Mouse (Mus musculus): ENCODE results near the gene Gpr182.
"Not testable (repeated sequence)": the region's sequence is repeated elsewhere in the genome, so short reads cannot be mapped to it uniquely, and the experiment has no call there.

The Gpr182 gene

DNA sequence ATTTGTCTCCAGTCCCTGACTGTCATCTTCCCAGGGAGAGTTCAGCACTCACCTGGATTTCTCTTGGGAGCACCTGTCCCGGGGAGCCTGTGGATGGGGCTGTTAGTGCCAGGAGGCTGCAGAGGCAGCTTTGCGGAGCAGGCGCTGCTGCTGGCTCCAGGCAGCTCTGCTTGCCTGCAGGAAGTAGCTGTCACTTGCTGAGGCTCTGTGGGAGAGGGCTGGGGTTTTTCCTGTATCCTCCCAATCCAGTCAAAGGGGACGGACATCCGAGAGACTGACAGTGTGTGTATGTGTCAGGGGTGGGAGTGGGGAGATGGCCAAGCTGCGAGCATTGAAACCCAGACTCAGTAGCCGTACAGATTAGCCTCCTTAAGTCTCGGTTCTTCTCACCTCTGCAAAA is at the start of gene Gpr182:
Gene Gpr182, minus strand, starts transcription at position 185 of the 400 bp plus-strand sequence.
- DNase-seq = no peak

DNA sequence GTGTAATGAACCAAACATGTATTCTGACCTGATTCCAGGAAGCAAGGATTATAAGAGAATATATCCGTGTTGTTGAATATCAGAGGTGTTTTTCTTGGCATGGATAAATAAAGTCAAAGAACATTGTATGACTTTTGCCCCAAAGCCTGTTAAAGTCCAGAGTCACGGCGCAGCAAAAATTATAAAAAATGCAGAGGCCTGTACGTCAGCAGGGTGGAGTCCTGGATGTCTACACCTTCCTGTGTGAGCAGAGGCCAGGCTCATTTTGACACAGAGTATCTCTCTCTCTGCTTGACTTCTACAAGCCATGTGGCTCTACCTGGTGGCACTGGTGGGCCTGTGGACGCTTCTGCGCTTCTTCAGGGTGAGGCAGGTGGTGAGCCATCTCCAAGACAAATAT is 49.4 kb upstream of the Gpr182 start, which contains the start of gene Rdh16:
Gene Rdh16, plus strand, starts transcription at position 262 of the 400 bp plus-strand sequence.
- DNase-seq = no peak

DNA sequence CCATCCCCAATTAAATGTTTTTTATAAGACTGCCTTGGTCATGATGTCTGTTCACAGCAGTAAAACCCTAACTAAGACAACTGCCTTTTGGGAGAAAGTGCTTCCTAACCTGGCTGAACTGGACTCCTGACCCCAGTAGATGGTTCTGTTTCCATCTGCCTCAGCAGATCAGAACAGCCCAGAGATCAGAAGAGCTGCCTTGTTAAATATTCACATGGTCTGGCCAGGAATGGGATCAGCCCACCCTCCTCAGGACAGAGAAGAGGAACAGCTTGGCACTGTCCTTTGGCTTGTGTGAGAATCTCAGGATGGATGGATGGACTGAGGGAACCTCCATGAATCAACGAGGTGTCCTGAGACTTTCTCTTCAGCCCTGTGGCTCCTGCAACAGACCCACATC is 47.8 kb upstream of the Gpr182 start:
- DNase-seq = no peak

DNA sequence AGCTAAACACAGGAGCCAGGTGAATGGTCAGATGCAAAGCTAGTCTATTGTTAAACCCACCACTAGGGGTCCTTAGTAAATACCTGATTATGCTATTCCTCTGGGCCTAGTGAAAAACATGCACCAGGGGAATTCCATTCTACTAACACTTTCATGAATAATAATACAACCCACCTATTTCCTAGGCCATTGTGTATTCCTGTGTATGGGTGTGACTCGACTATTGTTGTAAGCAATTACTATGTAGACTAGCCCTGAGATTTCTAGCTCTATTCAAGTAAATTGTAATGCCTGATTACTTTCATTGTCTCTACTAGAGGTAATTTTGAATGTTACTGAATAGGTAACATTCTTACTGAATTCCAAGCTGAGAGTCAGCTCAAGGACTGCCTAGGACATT is 33.9 kb upstream of the Gpr182 start:
- not testable (repeated sequence) for DNase-seq

DNA sequence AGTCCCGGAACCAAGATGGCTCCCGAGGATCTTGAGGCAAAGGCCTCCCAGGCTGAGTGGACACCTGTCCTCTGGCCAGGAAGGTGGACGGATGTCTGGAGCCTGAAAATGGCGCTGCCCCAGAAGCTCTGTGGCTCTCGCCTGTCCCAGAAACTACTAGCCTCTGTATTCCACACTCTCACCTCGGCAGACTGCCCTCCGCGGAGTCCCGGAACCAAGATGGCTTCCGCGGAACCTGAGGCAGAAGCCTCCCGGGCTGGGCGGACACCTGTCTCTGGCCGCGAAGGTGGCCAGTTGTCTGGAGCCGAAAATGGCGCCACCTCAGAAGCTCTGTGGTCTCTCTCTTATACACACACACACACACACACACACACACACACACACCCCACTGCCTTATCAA is 30.8 kb upstream of the Gpr182 start:
- DNase-seq = not testable (repeated sequence)

DNA sequence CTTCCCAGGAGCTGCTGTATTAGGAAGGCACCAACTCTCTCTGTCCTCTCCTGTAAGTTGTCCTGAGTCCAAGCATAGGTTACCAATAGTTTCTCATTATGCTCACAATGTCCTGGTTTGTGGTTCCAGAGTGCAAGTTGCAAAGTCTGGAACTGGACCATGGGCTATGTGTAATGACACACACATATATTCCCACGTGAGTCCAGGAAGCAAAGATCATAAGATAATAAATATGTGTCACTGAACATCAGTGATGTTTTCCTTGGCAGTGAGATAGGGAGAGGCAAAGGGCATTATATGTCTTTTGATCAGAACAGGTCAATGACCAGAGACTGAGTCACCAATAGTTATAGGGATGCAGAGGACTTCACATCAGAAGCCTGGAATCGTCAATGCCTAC is 24.5 kb upstream of the Gpr182 start, which contains the start of gene Rdh9:
Gene Rdh9, plus strand, starts transcription at position 376 of the 400 bp plus-strand sequence.
- no peak for DNase-seq

DNA sequence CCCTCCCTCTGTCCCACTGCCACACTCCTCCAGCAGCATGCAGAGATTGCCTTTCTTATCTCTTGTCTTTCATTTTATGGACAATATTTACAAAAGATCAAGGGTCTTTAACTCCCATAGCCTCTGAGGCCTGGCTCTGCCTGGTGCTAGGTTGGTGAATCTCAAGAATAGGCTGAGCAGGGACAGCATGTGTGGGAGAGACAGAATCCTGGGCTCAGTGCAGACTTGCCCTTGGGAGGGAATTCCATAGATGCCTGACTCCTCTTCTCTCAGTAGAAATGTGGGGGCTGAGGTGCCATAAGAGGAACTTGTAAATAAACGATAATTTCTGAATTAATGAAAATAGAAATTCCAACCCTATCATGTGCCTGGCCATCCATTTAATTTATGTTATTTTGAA is 15.0 kb upstream of the Gpr182 start:
- DNase-seq = no peak

DNA sequence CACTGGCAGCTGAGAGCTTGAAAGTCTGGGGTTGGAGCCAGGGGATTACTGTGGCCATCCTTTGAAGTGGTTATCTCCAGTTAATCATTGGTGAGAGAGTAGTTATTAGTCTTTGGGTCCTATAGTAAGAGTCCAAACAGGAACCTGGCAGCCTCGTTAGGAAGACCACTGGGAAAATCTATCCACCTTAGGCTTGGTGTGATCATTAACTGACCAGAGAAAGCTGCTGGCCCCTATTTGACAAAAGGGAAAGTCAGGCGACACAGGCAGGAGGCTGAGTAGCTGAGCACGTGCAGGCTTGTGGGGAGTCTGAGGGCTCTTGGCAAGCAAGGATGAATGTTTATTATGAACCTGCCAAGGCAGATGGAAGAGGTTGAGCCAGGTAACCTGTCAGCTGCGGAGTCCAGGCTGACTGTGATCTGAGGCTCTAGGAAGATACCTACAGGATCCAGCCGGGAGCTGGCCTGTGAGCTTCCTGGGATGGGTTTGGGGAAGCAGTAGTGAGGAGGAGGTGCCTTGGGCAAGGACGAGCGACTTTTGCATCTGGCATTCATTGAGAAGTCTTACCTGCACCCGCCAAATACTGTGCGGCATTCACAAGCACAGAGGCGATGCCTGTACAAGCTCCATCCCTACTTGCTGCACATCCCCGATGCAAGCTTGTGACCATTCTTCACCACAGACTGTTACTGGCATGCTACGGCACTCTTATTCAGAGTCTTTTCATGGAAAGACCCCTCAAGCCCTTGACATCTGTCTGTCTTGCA is 12.6 kb upstream of the Gpr182 start:
- DNase-seq = peak; percentile 30 to 35

DNA sequence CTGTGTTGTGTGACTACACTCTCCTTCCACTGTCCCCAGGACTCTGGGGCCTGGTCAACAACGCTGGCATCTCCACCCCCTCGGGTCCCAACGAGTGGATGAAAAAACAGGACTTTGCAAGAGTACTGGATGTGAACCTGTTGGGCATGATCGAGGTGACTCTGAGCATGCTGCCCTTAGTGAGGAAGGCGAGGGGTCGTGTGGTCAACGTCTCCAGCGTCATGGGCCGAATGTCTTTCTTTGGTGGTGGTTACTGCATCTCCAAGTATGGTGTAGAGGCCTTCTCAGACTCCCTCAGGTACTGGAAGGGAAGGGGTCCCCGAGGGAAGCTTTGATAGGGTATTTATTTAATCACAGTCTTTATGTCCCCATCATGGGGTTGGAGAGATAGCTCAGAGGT is 11.4 kb upstream of the Gpr182 start:
- not testable (repeated sequence) for DNase-seq

DNA sequence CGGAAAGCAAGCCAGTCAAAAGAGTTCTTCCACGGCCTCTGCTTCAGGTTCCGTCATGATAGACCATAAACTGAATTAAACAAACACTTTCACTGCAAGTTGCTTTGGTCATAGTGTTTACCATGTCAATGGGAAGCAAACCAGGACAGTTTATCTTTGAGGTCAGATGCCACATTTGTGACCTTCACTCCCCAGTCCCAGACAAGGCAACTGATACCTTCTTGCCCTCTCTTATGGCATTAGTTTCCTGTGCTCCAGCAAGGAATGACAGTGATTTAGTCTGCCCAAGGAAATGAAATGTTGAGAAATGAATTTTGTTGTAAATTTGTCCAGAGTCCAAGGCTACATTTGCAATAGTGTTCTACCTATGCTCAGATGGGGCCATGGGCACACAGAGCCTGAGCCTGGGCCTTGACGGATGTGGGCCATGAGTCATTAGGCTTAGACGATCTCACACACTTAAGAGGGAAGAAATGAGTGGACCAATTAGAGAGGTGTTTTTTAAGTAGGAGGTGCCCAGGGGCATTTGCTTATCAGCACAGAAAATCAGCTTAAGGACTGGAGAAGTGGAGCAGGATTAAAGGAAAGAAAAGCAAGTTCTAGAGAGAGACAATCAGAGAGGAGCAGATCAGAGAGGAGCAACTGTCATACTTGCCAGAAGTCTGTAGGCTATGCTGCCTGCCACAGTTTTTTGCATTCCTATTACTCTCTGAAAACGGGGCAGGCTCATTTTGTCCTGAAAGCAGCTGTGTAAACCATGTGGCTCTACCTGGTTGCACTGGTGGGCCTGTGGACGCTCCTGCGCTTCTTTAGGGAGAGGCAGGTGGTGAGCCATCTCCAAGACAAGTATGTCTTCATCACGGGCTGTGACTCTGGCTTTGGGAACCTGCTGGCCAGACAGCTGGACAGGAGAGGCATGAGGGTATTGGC is 7.9 kb upstream of the Gpr182 start, which contains the start of the genes Rdh1 and Rdh16f1:
Gene Rdh1, plus strand, starts transcription at position 541 of the 930 bp plus-strand sequence.
Gene Rdh16f1, plus strand, starts transcription at position 607 of the 930 bp plus-strand sequence.
- DNase-seq = no peak

DNA sequence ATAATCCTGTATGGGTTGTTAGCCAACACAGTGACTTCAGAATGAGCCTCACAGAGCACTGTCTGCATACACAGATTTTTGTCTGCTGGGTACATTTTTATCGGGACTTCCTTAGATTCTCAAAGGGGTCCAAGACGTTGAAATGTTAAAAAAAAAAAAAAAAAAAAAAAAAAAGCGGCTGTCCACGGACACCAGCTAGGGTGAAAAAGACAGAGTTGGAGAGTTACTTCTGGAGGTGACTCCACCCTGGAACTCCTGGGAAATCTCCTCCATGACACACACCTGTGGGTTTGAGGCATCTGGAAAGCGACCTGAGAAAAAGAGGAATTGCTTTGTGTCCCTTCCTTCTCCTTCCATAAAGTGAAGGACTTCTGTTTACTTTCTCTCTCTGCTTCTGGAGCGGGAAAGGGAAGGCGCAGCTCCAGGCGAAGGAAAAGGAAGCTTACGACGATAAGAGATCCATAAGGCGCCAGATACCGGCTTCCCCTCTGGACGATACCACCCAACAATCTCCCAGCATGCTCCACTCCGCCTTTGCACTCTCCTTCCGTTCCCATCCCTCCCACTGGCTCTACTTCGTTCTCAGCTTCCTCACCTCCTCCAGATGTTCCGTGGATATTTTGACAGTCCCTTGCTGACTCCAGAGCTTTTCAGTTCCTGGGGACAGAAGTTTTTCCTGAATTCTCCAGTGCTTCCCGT is 4.4 kb upstream of the Gpr182 start:
- DNase-seq = no peak

DNA sequence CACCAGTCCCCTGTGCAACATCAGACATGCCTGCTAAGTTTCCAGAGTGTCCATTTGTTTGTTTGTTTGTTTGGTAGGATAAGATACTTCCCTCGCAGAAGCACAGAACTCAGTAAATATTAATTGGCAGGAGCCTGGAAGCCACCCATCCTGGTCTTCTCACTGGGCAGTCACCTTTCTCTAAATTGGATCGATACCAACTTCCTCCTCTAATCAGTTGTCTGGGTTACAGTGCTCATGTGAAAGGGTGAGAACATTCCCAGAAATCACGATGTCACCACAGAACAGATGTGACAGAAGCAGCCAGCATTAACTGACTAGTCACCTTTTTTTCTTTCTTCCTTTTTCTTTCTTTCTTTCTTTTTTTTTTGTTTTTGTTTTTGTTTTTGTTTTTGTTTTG is 3.7 kb upstream of the Gpr182 start:
- DNase-seq = no peak

DNA sequence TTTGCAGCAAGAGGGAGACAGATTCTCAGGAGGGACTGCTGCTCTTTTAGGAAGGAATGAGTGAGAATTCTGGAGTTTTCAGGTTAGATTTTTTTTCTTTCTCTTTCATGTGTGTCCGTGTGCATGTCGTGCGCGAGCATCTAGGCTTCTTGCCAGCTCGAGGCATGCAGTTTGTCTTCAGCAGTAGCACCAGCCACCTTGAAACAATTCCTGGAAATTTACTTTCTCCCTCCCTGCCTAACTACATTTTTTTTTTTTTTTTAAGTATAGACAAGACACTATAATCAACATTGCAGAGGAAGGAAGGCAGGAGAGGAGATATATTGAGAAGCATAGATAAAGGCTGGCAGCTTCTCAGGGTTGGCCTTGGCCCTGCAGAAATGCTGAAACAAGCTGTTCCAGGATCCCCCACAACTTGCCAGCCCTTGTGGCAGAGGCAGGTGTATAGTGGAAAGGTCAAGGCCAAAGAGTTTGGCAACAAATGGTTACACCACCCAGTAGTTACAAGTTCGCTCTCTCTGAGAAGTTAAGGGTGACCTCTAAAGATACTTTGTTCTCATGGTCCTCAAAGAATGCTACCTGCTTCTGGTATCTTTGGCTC is 3.1 kb upstream of the Gpr182 start:
- no peak for DNase-seq

DNA sequence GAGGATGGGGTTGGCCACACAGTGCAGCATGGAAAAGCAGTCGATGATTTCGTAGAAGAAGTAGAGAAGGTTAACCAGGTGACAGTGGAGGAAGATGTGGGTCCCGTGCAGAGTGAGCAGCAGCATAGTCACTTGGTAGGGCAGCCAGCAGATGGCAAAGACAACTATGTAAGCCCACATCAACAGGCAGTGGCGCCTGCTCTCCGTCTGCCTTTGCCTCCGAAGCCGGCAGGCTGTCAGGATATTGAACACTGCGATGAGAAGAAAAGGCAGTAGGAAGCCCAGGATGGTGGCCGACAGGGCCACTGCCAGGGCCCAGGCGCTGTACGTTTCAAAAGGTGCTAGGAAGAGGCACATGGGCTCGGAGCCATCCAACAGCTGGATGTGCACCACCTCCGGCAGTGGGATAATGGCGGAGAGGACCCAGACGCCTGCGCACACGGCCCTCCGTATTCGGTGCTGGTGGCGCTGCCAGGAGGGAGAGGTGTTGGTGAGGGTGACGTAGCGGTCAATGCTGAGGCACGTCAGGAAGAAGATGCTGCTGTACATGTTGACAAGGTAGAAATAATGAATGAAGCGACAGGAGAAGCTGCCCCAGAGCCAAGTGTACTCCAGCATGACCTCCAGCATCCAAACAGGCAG is 1.3 kb downstream of the Gpr182 start:
- DNase-seq = peak in 1 of 2 experiments; percentile 23

DNA sequence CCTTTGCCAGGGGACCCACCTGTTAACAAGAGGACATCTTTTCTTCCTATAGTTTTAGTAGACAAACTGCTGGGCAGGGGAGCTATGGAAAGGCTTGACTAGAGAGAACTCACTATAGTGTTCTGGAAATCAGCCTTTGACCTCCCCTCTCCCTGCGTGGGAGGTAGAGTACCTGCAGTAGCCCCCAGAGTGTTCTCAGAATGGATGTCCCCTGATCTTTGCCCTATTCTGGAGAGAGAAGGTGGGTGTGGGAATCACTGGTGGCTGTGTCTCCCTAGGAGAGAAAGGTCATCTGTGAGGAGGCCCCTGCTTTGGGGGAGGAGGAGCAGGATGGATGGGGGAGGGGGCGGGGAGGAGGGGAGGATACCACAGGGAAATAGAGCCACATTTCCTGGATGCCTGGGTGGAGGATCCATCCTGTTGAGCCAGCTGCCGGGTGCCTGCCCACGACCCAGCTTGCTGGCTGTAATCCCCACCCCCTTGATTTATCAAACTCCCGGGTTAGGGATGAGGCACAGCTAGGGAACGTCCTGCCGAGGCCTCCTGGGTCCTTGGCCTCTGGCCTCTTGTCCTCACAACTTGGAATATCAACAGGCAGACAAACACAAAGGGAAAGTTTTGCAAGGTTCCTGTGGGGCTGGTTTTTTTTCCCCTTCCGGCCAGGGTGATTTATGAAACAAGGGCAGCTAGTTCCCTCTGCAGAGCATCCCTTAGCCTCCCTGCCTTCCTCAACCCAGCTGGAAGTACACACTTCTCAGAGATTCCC is 2.5 kb downstream of the Gpr182 start:
- no peak for DNase-seq

DNA sequence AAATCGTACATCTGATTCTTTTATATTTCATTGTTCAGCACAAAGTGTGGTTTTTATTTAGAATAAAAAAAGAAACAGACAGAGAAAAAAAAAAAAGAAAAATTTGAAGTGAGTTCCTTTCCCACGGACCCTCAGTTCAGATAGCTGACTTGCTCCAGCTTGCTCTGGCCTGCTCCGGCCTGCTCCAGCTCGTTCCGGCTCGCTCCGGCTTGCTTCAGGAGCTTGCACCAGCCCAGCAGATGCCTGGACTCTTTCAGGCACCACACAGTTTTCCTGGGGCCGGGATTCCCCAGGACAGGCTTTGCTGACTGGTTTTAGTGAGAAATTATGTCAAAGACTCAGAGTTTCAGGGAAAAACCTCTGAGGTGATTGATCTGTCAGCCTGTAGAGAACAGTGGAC is 4.3 kb downstream of the Gpr182 start:
- no peak for DNase-seq

DNA sequence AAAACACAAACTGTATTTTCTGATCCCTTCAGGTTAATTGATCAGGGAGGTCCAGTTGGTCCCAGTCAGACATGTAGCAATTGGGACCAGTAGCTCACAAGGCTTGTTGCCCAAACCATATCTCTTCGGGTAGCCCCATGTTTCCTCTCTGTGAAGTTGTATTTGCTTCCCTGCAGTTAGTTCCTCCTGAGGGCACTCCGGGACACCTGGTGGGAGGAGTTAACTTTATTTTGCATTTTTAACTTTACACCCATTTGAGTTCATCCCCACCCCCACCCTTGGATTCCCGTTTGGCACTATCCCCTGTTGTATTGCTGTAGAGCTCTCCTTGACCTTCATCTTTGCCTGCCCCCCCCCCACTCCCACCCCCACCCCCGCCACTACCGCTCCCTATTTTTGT is 5.6 kb downstream of the Gpr182 start:
- no peak for DNase-seq

DNA sequence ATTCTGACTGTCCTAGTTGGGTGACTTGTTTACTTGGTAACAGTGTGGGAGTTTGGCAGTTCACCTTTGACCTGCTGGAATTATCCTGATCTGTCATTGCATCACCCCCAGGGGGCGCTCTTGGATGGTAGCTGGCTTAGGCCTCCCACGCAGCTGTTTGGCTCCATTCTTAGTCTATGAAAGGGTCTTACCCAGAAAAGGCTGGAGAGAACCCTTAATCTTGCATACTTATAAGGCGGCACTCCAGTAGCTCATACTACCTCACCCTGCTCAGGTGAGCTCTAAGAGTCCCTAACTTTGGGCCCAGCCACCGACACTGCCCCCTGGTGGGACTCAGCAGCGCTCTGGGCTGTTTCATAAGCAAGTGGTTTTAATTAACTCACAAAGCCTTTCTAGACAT is 6.9 kb downstream of the Gpr182 start:
- DNase-seq = peak in 1 of 2 experiments; percentile 36

DNA sequence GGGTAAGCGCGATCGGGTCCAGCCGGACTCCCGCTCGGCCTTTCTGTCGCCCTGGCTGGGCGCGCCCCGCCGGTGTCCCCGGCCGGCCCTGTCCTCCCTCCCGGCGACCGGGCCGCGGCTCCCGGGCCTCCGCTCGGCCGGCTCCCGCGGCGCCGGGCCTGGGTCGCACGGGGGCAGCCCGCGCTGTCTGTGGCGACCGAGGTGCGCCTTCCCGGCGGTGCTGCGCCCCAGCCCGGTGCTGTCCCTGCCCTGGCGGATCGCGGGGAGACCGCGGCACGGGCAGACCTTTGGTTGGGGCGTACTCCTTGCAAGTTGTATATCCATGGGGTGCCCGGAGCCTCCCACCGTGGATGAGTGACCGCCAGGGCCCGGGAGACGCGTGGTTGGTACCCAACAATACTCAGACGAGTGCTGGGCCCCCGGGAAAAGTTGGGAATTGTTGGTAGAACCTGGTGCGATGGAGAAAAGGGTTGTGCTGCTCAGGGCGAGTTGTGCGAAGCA is 11.8 kb downstream of the Gpr182 start:
- peak in 1 of 2 experiments; percentile 31 for DNase-seq

DNA sequence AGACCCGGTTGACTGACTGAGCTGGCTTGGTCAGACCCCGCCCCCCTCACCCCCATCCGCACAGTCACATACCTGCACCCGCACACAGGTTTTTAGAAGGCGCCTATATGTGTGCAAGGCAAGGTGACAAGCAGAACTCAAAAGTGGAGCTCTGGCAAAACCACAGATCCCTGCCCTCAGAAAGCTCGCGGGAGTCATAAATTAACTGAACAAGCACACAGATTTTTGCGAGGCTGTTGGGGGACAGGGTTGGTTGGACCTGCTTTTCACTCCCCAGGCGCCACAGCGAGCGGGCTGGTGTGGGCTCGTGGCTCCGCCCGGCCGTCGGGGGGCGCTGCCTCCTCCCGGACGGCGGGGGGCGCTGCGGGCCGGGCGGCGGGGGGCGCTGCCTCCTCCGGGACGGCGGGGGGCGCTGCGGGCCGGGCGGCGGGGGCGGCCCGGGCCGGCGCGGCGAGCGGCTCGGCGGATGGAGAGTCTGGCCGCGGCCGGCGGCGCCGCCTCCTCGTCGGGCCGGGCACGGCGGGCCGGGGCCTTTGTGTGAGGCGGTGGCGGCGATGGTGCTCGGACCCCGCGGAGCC is 12.4 kb downstream of the Gpr182 start, which contains the start of gene Zbtb39:
Gene Zbtb39, plus strand, starts transcription at position 456 of the 578 bp plus-strand sequence.
- DNase-seq = peak; percentile 71 to 88
